Mouse (Mus musculus) intestine, embryonic 15.5 days (tissue): ENCODE results near the gene Col6a1. TPM values are rescaled to one million over a fixed set of nuclear protein-coding genes. Genes with fewer than 3 reads are reported as not detected.

Experiments used
- ATAC-seq: fragments of 200-750 bp; cut with Nextera tagmentation; 2 replicates; pipeline ENCODE4 v1.8.0; 2017; ENCODE audit warnings: moderate TSS enrichment, moderate library complexity
- H3K27ac ChIP-seq: fragments of 300-500 bp; sonication (generic); 2 replicates; pipeline ENCODE4 v1.5.1; 2015; ENCODE audit warnings: mild to moderate bottlenecking, inconsistent platforms
- H3K27me3 ChIP-seq: fragments of 300-500 bp; sonication (generic); replicated peaks from 2 replicates; pipeline ENCODE4 v1.6.1; 2015; ENCODE audit warnings: inconsistent platforms
- H3K36me3 ChIP-seq: fragments of 300-500 bp; sonication (generic); 2 replicates; pipeline ENCODE4 v1.6.1; 2015; ENCODE audit warnings: inconsistent platforms
- H3K4me1 ChIP-seq: fragments of 300-500 bp; sonication (generic); replicated peaks from 2 replicates; pipeline ENCODE4 v1.6.1; 2015; ENCODE audit warnings: inconsistent platforms
- H3K4me2 ChIP-seq: fragments of 300-500 bp; sonication (generic); replicated peaks from 2 replicates; pipeline ENCODE4 v1.6.1; 2015; ENCODE audit warnings: mild to moderate bottlenecking, inconsistent platforms
- H3K4me3 ChIP-seq: fragments of 300-500 bp; sonication (generic); replicated peaks from 2 replicates; pipeline ENCODE4 v1.5.1; 2015; ENCODE audit warnings: inconsistent platforms
- H3K9ac ChIP-seq: fragments of 300-500 bp; sonication (generic); 2 replicates; pipeline ENCODE4 v1.6.1; 2015; ENCODE audit warnings: inconsistent platforms
- H3K9me3 ChIP-seq: fragments of 300-500 bp; sonication (generic); 2 replicates; pipeline ENCODE4 v1.6.1; 2016; ENCODE audit warnings: inconsistent platforms
- WGBS: fragments of 180-500 bp; shearing (Covaris S2); methylation state at CpG from one replicate; pipeline ENCODE4 v1.1.7; 2015; 5-methylcytosine and 5-hydroxymethylcytosine counted together
- polyA plus RNA-seq: library from polyadenylated mRNA; unstranded; fragments of >200 nt; fragmentation: Nextera tagmentation; extraction: Ambion mirVana; gene quantifications from 2 replicates; pipeline ENCODE4 v1.2.1, GENCODE M21; 2015

Gene Col6a1
- polyA plus RNA-seq, 1 experiment from 2014 or later = 317 TPM

- WGBS = 30% methylated on average over 3 of the region's 3 CpGs
- peak overlapping the region; percentile 33; the same call in 1 of the 2 replicates for H3K9ac ChIP-seq
- H3K4me2 ChIP-seq = peak overlapping the region; percentile 45
- H3K9me3 ChIP-seq = no peaks in the 10 kb centered on the region
- no peak overlapping the region for H3K4me3 ChIP-seq
- H3K4me1 ChIP-seq = peaks cover 28% of the 10 kb centered on the region
- ATAC-seq = no peak
- no peaks in the 10 kb centered on the region for H3K36me3 ChIP-seq
- no peaks in the 10 kb centered on the region for H3K27me3 ChIP-seq
- H3K27ac ChIP-seq = peak overlapping the region; percentile 93
Observed at GRCm38 (mm10) chr10:76733677-76734068, 7.7 kb upstream of the Col6a1 start.

- Histone ChIP-seq H3K4me3 (no peak overlapping the region; the same call in 1 of the 2 replicates), H3K9ac (peak overlapping the region; percentile 33; the same call in 1 of the 2 replicates), H3K36me3 (no peaks in the 10 kb centered on the region), H3K9me3 (no peaks in the 10 kb centered on the region), H3K27me3 (no peaks in the 10 kb centered on the region), H3K4me2 (peak overlapping the region; percentile 45), H3K4me1 (peaks cover 31% of the 10 kb centered on the region), H3K27ac (peak overlapping the region; percentile 93)
- peak; percentile 79 for ATAC-seq
- 14% methylated on average over 17 of the region's 17 CpGs for WGBS
Observed at GRCm38 (mm10) chr10:76732881-76733676, 7.1 kb upstream of the Col6a1 start.

- H3K4me2 ChIP-seq = no peak overlapping the region
- 55% methylated on average over 6 of the region's 6 CpGs for WGBS
Observed at GRCm38 (mm10) chr10:76732391-76732790, 6.4 kb upstream of the Col6a1 start.

DNA sequence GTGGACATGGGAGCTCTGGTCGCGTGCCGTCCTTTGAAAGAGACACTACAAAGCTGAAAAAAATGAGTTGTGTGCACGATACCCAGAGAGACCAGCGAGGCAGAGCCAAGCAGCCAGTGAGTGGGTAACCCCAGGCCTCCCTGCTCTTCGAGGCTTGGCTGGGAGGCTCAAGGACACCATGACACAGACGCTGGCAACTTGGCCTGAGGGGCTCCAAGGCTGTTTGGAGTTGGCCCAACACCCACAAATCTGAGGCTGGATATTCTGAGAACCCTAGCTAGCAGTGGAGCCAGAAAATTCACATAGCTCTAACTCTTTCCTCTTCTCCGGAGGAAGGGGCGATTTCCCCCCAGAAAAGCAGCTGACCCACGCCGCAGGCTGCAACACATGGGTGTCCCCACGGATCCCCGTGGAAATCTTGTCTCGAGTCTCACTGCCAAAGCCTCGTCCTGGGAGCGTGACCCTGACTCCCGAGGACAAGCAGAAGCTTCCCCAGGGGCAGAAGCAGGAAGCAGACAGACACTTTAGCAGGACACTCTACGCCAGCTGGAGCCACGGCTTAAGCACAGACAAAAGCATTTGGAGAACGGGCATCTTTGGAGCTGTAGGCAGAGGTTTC is 5.8 kb upstream of the Col6a1 start:
- peak overlapping the region; percentile 12; the same call in 1 of the 2 replicates for H3K9ac ChIP-seq
- no peak for ATAC-seq
- H3K36me3 ChIP-seq = no peaks in the 10 kb centered on the region
- H3K4me3 ChIP-seq = no peak overlapping the region
- H3K27me3 ChIP-seq = no peaks in the 10 kb centered on the region
- no peak overlapping the region for H3K4me2 ChIP-seq
- peak overlapping the region; percentile 93 for H3K27ac ChIP-seq
- H3K4me1 ChIP-seq = peaks cover 39% of the 10 kb centered on the region
- H3K9me3 ChIP-seq = no peaks in the 10 kb centered on the region
- WGBS = 48% methylated on average over 20 of the region's 20 CpGs

More at GRCm38 (mm10) chr10:76732391-76732790, 6.4 kb upstream of the Col6a1 start:
- no peaks in the 10 kb centered on the region for H3K27me3 ChIP-seq
- peak overlapping the region; percentile 12 for H3K9ac ChIP-seq
- H3K4me3 ChIP-seq = no peak overlapping the region
- no peaks in the 10 kb centered on the region for H3K9me3 ChIP-seq
- peak overlapping the region; percentile 93 for H3K27ac ChIP-seq
- no peak for ATAC-seq
- peaks cover 37% of the 10 kb centered on the region for H3K4me1 ChIP-seq
- no peaks in the 10 kb centered on the region for H3K36me3 ChIP-seq

- peaks cover 39% of the 10 kb centered on the region for H3K4me1 ChIP-seq
- no peak overlapping the region for H3K4me3 ChIP-seq
- no peak overlapping the region for H3K4me2 ChIP-seq
- no peaks in the 10 kb centered on the region for H3K36me3 ChIP-seq
- no peak for ATAC-seq
- WGBS = 76% methylated on average over 19 of the region's 19 CpGs
- H3K9me3 ChIP-seq = no peaks in the 10 kb centered on the region
- no peak overlapping the region for H3K9ac ChIP-seq
- no peaks in the 10 kb centered on the region for H3K27me3 ChIP-seq
- H3K27ac ChIP-seq = no peak overlapping the region
Observed at GRCm38 (mm10) chr10:76729631-76730620, 4.0 kb upstream of the Col6a1 start.

DNA sequence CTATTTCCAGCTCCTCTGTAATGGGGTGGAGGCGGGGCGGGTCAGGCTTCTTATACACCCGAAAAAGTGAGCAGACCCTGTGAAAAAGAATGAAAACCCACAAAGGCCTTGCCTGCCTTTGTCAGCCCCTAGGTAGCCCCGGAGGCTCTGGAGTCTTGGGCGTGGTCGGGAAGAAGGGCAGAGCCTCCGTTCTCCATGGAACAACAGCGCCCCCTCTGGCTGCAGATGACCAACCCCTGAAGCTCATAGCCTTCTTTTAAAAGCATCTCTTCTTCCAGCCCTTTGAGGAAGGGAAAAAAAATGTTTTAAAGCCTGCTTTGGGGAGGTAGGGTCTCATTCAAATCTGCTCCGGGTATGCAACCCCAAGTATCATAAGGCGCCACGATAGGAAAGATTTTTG is 2.4 kb upstream of the Col6a1 start:
- Histone ChIP-seq H3K36me3 (0 out of 2 replicates have a peak, but pooled peaks cover under 1% of the 10 kb centered on the region), H3K4me1 (peaks cover 38% of the 10 kb centered on the region), H3K27ac (peak overlapping the region; percentile 19; the same call in 1 of the 2 replicates), H3K27me3 (no peaks in the 10 kb centered on the region), H3K4me3 (no peak overlapping the region), H3K4me2 (no peak overlapping the region; the same call in 1 of the 2 replicates), H3K9me3 (no peaks in the 10 kb centered on the region), H3K9ac (no peak overlapping the region)
- ATAC-seq = no peak
- 24% methylated on average over 11 of the region's 11 CpGs for WGBS

GRCm38 (mm10) chr10:76727301-76727700 is 1.3 kb upstream of the Col6a1 start:
- Histone ChIP-seq H3K4me3 (no peak overlapping the region), H3K9ac (no peak overlapping the region), H3K27me3 (no peaks in the 10 kb centered on the region), H3K9me3 (no peaks in the 10 kb centered on the region), H3K4me2 (no peak overlapping the region), H3K36me3 (peaks cover 10% of the 10 kb centered on the region; the same call in 1 of the 2 replicates), H3K4me1 (peaks cover 38% of the 10 kb centered on the region), H3K27ac (no peak overlapping the region)
- ATAC-seq = no peak
- WGBS = 84% methylated on average over 7 of the region's 7 CpGs

- no peak for ATAC-seq
- H3K27me3 ChIP-seq = no peaks in the 10 kb centered on the region
- peaks cover 13% of the 10 kb centered on the region; the same call in 1 of the 2 replicates for H3K36me3 ChIP-seq
- H3K4me2 ChIP-seq = no peak overlapping the region
- H3K9me3 ChIP-seq = no peaks in the 10 kb centered on the region
- WGBS = 83% methylated on average over 4 of the region's 4 CpGs
- no peak overlapping the region for H3K4me3 ChIP-seq
- peaks cover 34% of the 10 kb centered on the region for H3K4me1 ChIP-seq
- H3K9ac ChIP-seq = no peak overlapping the region
- 0 out of 2 replicates have a peak overlapping the region, but pooled peaks have one; percentile 44 for H3K27ac ChIP-seq
Observed at GRCm38 (mm10) chr10:76726866-76727265, 898 bp upstream of the Col6a1 start.

DNA sequence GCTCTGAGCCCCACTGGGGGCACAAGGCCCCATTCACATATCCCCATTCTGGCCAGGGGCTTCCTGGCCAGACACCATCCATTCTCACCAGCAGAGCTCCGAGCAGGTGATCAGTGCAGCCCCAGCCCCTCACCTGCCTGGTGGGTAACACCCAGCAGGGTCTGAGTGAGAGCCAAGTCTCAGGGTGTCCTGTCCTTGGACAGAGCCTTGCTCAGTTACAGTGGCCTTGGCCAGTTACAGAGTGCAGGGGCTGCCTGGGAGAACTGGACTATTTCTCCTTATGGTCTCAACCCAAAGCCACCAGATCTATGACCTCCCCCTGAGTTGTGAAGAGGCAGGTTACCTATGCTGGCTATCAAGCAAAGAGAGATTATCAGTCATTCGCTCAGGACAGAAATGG is 871 bp downstream of the Col6a1 start:
- no peaks in the 10 kb centered on the region for H3K27me3 ChIP-seq
- peak overlapping the region; percentile 79 for H3K27ac ChIP-seq
- peak overlapping the region; percentile 47 for H3K4me3 ChIP-seq
- H3K9me3 ChIP-seq = no peaks in the 10 kb centered on the region
- H3K4me1 ChIP-seq = peaks cover 28% of the 10 kb centered on the region
- no peak for ATAC-seq
- H3K4me2 ChIP-seq = peak overlapping the region; percentile 68
- 80% methylated on average over 2 of the region's 2 CpGs for WGBS
- H3K36me3 ChIP-seq = peaks cover 24% of the 10 kb centered on the region; the same call in 1 of the 2 replicates
- H3K9ac ChIP-seq = peak overlapping the region; percentile 74

GRCm38 (mm10) chr10:76724231-76724736 is 1.7 kb downstream of the Col6a1 start:
- peaks cover 28% of the 10 kb centered on the region for H3K4me1 ChIP-seq
- H3K4me2 ChIP-seq = peak overlapping the region; percentile 68
- no peak for ATAC-seq
- WGBS = 37% methylated on average over 5 of the region's 5 CpGs
- H3K9ac ChIP-seq = peak overlapping the region; percentile 74
- H3K27me3 ChIP-seq = no peaks in the 10 kb centered on the region
- H3K4me3 ChIP-seq = peak overlapping the region; percentile 47
- peaks cover 32% of the 10 kb centered on the region; the same call in 1 of the 2 replicates for H3K36me3 ChIP-seq
- H3K27ac ChIP-seq = no peak overlapping the region
- H3K9me3 ChIP-seq = no peaks in the 10 kb centered on the region

DNA sequence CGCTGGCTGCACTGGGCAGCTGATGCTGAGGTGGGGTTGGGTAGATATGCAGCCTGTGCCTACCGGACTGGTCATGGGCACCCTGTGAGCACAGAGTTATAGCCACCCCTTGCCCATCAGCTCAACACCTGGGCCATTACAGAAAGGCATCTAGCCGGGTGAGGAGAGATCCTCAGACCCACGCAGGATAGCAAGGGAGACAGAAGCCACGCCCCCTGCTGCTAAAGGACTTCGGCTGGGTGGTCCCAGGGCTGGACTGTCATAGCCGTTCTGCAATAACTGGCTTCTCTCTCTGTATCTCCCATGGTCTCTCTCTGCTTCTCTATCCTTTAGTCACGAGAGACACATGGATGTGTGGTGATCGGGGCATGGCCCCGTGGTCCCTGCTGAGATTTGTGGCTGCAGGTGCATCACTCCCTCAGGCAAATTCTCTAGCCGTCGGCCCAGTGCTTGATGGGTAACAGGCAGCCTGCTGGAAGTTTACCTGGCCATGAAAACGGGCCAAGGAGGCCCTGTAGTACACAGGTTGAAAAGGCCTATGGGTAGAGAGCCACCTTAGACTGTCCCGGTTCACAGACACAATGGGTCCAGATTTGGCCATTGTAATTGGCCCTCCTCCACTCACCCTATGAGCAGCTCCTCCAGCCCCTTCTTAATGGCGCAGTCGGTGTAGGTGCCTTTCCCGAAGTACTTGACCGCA is 3.1 kb downstream of the Col6a1 start:
- Histone ChIP-seq H3K27me3 (no peaks in the 10 kb centered on the region), H3K4me2 (0 out of 2 replicates have a peak overlapping the region, but pooled peaks have one; percentile 68), H3K9me3 (no peaks in the 10 kb centered on the region), H3K9ac (no peak overlapping the region), H3K4me1 (peaks cover 24% of the 10 kb centered on the region), H3K27ac (no peak overlapping the region), H3K36me3 (peaks cover 37% of the 10 kb centered on the region; the same call in 1 of the 2 replicates), H3K4me3 (no peak overlapping the region)
- 82% methylated on average over 18 of the region's 18 CpGs for WGBS
- no peak for ATAC-seq
